Mouse (Mus musculus) liver, embryonic 13.5 days (tissue): ENCODE measurements around the gene Rps21. TPM values are rescaled to one million over a fixed set of nuclear protein-coding genes. Genes with fewer than 3 reads are reported as not detected.

Source experiments
- ATAC-seq: fragments of 200-750 bp; cut with Nextera tagmentation; 2 replicates; pipeline ENCODE4 v1.8.0; 2017; ENCODE audit warnings: low read depth, mild to moderate bottlenecking, moderate number of reproducible peaks, moderate library complexity
- DNase-seq: peaks from one replicate; pipeline ENCODE4 v3.0.0; 2022
- H3K27ac ChIP-seq: fragments of 300-500 bp; sonication (generic); 2 replicates; pipeline ENCODE4 v1.5.1; 2015; ENCODE audit warnings: moderate library complexity, mild to moderate bottlenecking, inconsistent platforms
- H3K27me3 ChIP-seq: fragments of 300-500 bp; sonication (generic); 2 replicates; pipeline ENCODE4 v1.6.1; 2015; ENCODE audit warnings: mild to moderate bottlenecking, inconsistent platforms
- H3K36me3 ChIP-seq: fragments of 300-500 bp; sonication (generic); 2 replicates; pipeline ENCODE4 v1.6.1; 2015; ENCODE audit warnings: mild to moderate bottlenecking, inconsistent platforms
- H3K4me1 ChIP-seq: fragments of 300-500 bp; sonication (generic); replicated peaks from 2 replicates; pipeline ENCODE4 v1.6.1; 2015; ENCODE audit warnings: inconsistent platforms
- H3K4me2 ChIP-seq: fragments of 300-500 bp; sonication (generic); 2 replicates; pipeline ENCODE4 v1.6.1; 2015; ENCODE audit warnings: inconsistent platforms, mild to moderate bottlenecking, moderate library complexity
- H3K4me3 ChIP-seq: fragments of 300-500 bp; sonication (generic); replicated peaks from 2 replicates; pipeline ENCODE4 v1.5.1; 2015; ENCODE audit warnings: mild to moderate bottlenecking, inconsistent platforms
- H3K9ac ChIP-seq: fragments of 300-500 bp; sonication (generic); 2 replicates; pipeline ENCODE4 v1.6.1; 2015; ENCODE audit warnings: mild to moderate bottlenecking, inconsistent platforms
- H3K9me3 ChIP-seq: fragments of 300-500 bp; sonication (generic); replicated peaks from 2 replicates; pipeline ENCODE4 v1.6.1; 2016; ENCODE audit warnings: inconsistent platforms
- WGBS: fragments of 180-500 bp; shearing (Covaris S2); methylation state at CpG from one replicate; pipeline ENCODE4 v1.1.7; 2015; ENCODE audit not compliant: insufficient replicate concordance; 5-methylcytosine and 5-hydroxymethylcytosine counted together
- polyA plus RNA-seq: library from polyadenylated mRNA; unstranded; fragments of >200 nt; fragmentation: Nextera tagmentation; extraction: Ambion mirVana; gene quantifications from 2 replicates; pipeline ENCODE4 v1.2.1, GENCODE M21; 2015

Gene Rps21
- polyA plus RNA-seq, 1 experiment from 2014 or later, result 552 TPM

DNA sequence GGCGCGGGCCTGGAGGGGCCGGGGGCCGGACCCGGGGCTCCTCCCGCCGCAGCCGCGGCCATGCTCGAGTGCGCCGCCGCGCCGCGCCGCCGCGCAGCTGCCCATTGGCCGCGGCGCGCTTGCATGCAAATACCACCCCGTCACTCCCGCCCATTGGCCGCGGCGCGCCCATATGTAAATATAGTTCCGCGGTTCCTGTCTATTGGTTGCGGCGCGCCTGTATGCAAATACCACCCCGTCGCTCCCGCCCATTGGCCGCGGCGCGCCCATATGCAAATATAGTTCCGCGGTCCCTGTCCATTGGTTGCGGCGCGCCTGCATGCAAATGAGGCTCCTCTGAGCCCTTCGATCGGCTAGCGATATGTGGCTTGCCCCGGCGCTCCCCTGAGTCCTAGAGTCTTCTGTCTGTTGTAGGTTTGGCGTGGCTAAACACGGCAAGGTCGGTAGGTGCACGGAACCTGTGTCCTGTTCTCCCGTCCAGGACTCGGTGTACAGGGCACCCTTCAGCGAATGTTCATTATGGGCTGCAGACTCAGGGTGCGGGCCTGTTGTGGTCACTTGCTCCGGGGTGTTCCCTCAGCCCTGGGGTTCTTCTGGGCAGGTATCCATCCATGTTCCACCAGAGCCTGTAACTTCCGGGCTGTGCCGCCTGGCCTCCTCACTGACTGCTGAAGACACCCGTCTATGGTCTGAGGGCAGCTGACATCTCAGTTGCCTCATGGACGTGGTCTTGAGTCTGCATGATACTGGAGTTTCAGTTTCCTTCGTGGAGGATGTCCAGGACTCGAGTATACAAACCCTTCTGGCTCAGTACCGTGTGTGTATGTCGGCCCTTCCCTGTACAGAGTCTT lies 16.4 kb downstream of the Rps21 start, which contains the start of gene Cables2:
Gene Cables2 (minus strand): TSS at position 103 of the 851 bp plus-strand sequence.
- H3K9me3 ChIP-seq, result no peaks in the 10 kb centered on the region
- WGBS, result 4% methylated on average over 68 of the region's 68 CpGs
- DNase-seq (peak; percentile 90), ATAC-seq (peak; percentile 93)
- peaks cover 61% of the 10 kb centered on the region for H3K4me1 ChIP-seq
- H3K4me2 ChIP-seq, result peak within 1 kb of the TSS; percentile 98
- peak within 1 kb of the TSS; percentile 82 for H3K4me3 ChIP-seq
- no peaks in the 10 kb centered on the region for H3K27me3 ChIP-seq
- H3K27ac ChIP-seq, result peak within 1 kb of the TSS; percentile 69
- peaks cover 20% of the 10 kb centered on the region; the same call in 1 of the 2 replicates for H3K36me3 ChIP-seq
- peak within 1 kb of the TSS; percentile 95 for H3K9ac ChIP-seq

DNA sequence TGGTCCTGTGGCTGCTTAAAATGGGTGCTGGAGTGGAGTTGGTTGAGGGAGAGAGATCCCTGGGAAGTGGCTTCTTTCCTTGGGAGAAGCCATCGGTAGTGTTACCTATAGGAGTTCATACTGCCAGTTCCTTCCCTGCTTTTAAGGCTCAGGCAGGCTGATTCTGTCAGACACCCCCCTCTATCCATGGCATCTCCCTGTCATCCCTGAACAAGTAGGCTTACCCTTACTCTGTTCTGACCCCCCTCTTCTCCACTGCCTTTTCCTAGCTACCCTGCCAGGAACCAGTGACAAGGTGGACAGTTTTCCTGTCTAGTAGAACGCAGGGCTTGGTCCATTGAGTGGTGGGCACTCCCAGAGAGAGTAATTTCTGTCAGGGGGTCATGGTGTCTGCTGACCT lies 17.3 kb downstream of the Rps21 start:
- 80% methylated on average over 2 of the region's 2 CpGs for WGBS
- H3K9me3 ChIP-seq, result no peaks in the 10 kb centered on the region
- H3K4me2 ChIP-seq, result peak overlapping the region; percentile 74
- H3K4me3 ChIP-seq, result no peak overlapping the region
- DNase-seq, result no peak
- peaks cover 17% of the 10 kb centered on the region; the same call in 1 of the 2 replicates for H3K36me3 ChIP-seq
- no peaks in the 10 kb centered on the region for H3K27me3 ChIP-seq
- H3K9ac ChIP-seq, result 0 out of 2 replicates have a peak overlapping the region, but pooled peaks have one; percentile 65
- H3K4me1 ChIP-seq, result peaks cover 61% of the 10 kb centered on the region
- no peak for ATAC-seq
- H3K27ac ChIP-seq, result no peak overlapping the region

DNA sequence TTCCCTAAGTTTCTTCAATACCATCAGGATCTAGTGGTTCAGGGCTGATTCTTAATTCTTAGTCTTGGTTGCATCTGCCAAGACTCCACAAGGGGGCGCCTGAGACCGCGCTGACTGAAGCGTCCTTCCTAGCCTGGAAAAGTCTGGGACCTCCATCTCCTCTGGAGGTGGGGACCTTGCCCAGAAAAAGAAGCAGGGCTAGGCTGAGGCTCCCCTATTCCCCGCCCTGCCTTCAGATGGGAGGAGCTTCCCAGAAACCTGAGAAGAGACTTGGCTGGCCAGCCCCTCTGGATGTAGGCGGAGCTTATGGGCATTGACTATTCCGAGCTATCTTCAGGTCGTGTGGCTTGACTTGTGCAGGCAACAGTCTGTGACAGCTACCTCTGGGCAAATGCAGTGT lies 18.7 kb downstream of the Rps21 start:
- H3K4me2 ChIP-seq, result peak overlapping the region; percentile 61
- no peaks in the 10 kb centered on the region for H3K9me3 ChIP-seq
- peaks cover 56% of the 10 kb centered on the region for H3K4me1 ChIP-seq
- peak; percentile 67 for DNase-seq
- H3K27me3 ChIP-seq, result no peaks in the 10 kb centered on the region
- no peak for ATAC-seq
- peak overlapping the region; percentile 49; the same call in 1 of the 2 replicates for H3K9ac ChIP-seq
- 1% methylated on average over 8 of the region's 8 CpGs for WGBS
- H3K36me3 ChIP-seq, result peaks cover 4% of the 10 kb centered on the region; the same call in 1 of the 2 replicates
- H3K27ac ChIP-seq, result no peak overlapping the region
- peak overlapping the region; percentile 10 for H3K4me3 ChIP-seq

DNA sequence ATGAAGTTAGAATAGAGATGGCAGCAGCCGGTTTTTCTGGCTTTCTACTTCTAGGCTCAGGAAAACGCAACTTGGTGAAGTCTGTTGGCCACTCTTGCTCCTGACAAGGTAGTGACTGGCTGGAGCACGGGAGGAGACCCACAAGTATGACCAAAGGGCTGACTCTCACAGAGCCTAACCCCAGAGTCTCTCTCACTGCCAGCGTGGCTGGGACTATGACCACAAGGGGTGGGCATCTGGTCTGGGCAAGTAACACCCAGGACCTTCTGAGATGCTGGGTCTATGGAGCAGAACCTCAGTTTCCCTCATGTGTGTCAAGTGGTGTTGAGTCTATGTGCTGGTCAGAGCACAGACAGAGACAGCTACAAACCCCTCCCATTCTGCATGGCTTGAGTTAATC lies 19.2 kb downstream of the Rps21 start:
- WGBS, result 23% methylated on average over 4 of the region's 4 CpGs
- Histone ChIP-seq H3K27me3 (no peaks in the 10 kb centered on the region), H3K36me3 (no peaks in the 10 kb centered on the region), H3K27ac (peak overlapping the region; percentile 23; the same call in 1 of the 2 replicates), H3K9ac (peak overlapping the region; percentile 49; the same call in 1 of the 2 replicates), H3K4me2 (peak overlapping the region; percentile 61), H3K4me3 (peak overlapping the region; percentile 22), H3K4me1 (peaks cover 50% of the 10 kb centered on the region), H3K9me3 (no peaks in the 10 kb centered on the region)
- DNase-seq (no peak), ATAC-seq (no peak)

DNA sequence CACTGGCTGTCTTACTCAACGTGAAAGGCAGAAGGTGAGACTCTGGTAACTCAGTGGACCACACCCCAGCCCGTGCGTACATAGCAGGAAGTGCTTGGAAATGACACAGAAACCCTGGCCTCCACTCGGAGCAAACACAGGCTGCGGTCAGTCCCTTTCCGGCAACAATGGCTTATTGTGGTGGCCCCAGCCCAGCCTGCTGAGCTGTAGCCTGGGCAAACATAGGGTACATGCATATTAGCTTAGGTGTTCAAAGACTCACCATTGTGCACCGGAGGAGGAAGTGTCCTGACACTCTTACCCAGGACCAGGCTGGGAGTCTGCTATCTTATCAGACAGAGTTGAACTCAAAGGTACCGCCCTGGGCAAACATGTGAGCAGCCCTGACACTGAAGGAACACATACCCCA lies 19.7 kb downstream of the Rps21 start:
- no peaks in the 10 kb centered on the region for H3K27me3 ChIP-seq
- peak overlapping the region; percentile 22; the same call in 1 of the 2 replicates for H3K4me3 ChIP-seq
- 0 out of 2 replicates have a peak overlapping the region, but pooled peaks have one; percentile 40 for H3K9ac ChIP-seq
- H3K36me3 ChIP-seq, result no peaks in the 10 kb centered on the region
- no peak overlapping the region for H3K27ac ChIP-seq
- DNase-seq (peak; percentile 22), ATAC-seq (no peak)
- H3K4me2 ChIP-seq, result peak overlapping the region; percentile 61
- H3K9me3 ChIP-seq, result no peaks in the 10 kb centered on the region
- peaks cover 46% of the 10 kb centered on the region for H3K4me1 ChIP-seq
- WGBS, result 11% methylated on average over 8 of the region's 8 CpGs

DNA sequence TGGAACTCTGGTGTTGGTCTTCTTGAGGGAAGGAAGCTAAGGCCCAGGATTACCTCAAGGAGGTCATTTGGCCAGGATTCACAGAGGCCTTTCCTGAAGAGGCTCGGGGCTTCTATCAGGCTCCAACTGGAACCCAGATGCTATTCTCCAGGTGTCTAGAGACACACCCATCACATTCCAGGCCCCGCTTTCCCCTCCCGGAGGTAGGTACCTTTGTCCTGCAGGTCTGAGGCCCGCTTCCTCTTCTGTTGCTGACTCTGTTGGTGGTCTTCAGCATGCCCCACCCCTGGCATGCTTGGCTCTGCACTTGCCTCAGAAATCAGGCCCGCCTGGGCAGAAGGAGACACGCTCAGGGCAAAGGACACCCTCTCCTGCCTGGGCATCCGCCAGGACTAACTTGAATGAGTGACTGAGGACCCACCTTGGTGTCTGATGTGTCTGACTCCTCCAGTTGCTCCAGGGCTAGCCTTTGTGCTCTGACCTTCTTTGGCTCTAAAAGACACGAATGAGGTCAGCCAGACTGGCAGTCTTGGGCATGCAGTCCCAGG lies 20.7 kb downstream of the Rps21 start:
- no peak overlapping the region for H3K9ac ChIP-seq
- no peaks in the 10 kb centered on the region for H3K27me3 ChIP-seq
- DNase-seq, result no peak
- 70% methylated on average over 8 of the region's 8 CpGs for WGBS
- no peak overlapping the region for H3K4me3 ChIP-seq
- no peak overlapping the region for H3K27ac ChIP-seq
- H3K4me1 ChIP-seq, result peaks cover 36% of the 10 kb centered on the region
- H3K36me3 ChIP-seq, result no peaks in the 10 kb centered on the region
- no peak overlapping the region for H3K4me2 ChIP-seq
- no peak for ATAC-seq
- H3K9me3 ChIP-seq, result no peaks in the 10 kb centered on the region

DNA sequence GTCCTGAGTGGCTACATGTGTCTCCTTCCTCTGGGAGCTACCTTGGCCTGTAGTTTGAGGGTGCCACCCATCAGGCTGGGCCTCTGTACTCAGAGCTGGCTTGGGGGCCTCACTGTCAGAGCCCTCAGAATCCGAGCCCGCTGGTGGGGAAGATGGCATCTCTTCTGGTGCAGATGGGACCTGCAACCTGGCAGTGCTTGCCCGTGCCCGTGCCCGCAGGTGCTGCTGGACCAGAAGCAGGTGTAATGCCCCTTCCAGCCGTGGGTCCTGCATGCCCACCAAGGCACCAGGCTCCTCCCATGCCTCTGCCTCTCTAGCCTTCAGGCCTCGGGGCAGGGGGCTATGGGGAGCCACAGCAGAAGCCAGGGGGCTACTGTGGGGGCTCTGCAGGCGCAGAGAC lies 22.1 kb downstream of the Rps21 start:
- peaks cover 27% of the 10 kb centered on the region for H3K4me1 ChIP-seq
- H3K4me3 ChIP-seq, result no peak overlapping the region
- no peak for ATAC-seq
- H3K4me2 ChIP-seq, result no peak overlapping the region
- H3K27me3 ChIP-seq, result no peaks in the 10 kb centered on the region
- H3K27ac ChIP-seq, result no peak overlapping the region
- H3K9me3 ChIP-seq, result no peaks in the 10 kb centered on the region
- WGBS, result 69% methylated on average over 8 of the region's 8 CpGs
- H3K36me3 ChIP-seq, result no peaks in the 10 kb centered on the region
- no peak overlapping the region for H3K9ac ChIP-seq
- DNase-seq, result no peak

DNA sequence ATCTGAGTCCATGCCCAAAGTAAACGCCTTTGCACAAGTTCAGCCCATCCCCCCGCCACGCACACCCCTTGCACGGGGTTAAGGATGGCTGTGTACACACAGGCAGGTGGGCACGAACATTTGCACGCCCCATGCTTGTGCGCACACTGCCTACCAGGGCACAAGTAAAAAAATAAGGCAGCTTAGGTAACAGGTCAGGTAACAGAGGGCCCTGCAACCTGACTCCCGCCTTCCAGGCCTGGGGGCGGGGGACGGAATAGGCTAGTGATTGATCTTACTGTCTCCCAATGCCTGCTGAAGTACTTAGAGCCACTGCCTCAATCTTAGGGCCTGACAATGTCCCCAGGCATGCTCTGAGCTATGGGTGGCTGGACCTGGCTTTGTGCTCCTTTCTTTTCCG lies 31.8 kb downstream of the Rps21 start:
- no peak overlapping the region for H3K9ac ChIP-seq
- no peak overlapping the region for H3K4me2 ChIP-seq
- H3K4me3 ChIP-seq, result no peak overlapping the region
- DNase-seq (no peak), ATAC-seq (no peak)
- peaks cover 8% of the 10 kb centered on the region for H3K4me1 ChIP-seq
- H3K36me3 ChIP-seq, result no peaks in the 10 kb centered on the region
- H3K27me3 ChIP-seq, result 0 out of 2 replicates have a peak, but pooled peaks cover 4% of the 10 kb centered on the region
- no peak overlapping the region for H3K27ac ChIP-seq
- WGBS, result 53% methylated on average over 11 of the region's 11 CpGs
- no peaks in the 10 kb centered on the region for H3K9me3 ChIP-seq

DNA sequence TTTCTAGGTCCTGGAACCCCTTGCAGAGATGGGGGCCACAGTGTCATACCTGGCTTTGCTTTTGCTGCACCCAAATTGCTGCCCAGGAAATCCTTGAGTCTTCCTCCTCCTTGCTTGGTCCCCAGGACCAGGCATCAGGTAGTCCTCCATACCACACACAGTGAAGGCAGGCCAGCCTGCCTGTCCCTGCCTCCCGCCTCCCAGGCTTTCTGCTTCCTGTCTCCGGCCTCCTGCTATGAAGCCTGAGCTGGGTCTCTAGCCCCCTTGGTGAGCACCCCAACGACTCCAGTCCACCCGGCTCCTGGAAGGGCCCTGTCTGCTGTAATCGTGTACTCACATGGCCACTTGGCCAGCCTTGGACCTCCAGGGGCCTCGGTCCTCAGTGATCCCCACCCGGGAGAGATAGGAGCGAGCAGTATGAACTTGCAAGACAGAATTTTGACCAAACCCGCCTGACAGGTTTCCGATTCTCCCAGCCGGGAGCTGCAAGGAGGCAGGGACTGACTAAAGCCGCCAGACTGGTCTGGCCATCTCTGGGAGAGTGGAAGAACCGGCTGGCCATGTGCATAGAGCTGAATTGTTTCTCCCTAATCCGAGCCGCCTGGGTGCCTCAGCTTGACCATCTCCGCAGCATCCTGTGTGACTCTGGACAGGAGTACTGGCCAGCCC lies 32.4 kb downstream of the Rps21 start, which contains the start of gene Rbbp8nl:
Gene Rbbp8nl (minus strand): TSS at position 440 of the 669 bp plus-strand sequence.
- DNase-seq (no peak), ATAC-seq (no peak)
- 45% methylated on average over 16 of the region's 16 CpGs for WGBS
- Histone ChIP-seq H3K4me3 (no peak within 1 kb of the TSS), H3K4me1 (peaks cover 8% of the 10 kb centered on the region), H3K4me2 (no peak within 1 kb of the TSS), H3K27me3 (0 out of 2 replicates have a peak, but pooled peaks cover 4% of the 10 kb centered on the region), H3K36me3 (no peaks in the 10 kb centered on the region), H3K27ac (no peak within 1 kb of the TSS), H3K9ac (no peak within 1 kb of the TSS), H3K9me3 (no peaks in the 10 kb centered on the region)

DNA sequence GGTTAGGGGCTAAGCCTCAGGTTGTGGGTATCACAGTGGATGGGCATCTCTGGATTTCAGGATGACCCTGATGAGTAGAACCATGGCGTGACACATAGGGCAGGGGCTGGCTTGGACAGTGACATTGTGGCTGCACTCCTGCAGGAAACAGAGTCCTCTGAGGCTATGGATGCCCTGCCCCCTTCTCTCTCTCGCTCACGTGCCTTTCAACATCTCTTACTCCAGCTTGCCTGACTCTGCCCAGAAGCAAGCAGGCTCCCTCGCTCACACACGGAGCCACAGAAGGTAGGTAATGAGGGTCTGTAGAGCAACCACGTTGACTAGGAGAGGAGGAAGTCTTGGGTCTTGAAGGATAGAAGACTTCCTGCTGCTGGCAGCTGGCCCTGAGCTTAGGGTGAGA lies 33.3 kb downstream of the Rps21 start:
- H3K4me3 ChIP-seq, result no peak overlapping the region
- no peak overlapping the region for H3K27ac ChIP-seq
- no peak overlapping the region for H3K9ac ChIP-seq
- ATAC-seq (no peak), DNase-seq (no peak)
- 23% methylated on average over 6 of the region's 6 CpGs for WGBS
- 0 out of 2 replicates have a peak, but pooled peaks cover 4% of the 10 kb centered on the region for H3K27me3 ChIP-seq
- H3K36me3 ChIP-seq, result no peaks in the 10 kb centered on the region
- H3K4me2 ChIP-seq, result no peak overlapping the region
- H3K4me1 ChIP-seq, result peaks cover 8% of the 10 kb centered on the region
- H3K9me3 ChIP-seq, result no peaks in the 10 kb centered on the region

DNA sequence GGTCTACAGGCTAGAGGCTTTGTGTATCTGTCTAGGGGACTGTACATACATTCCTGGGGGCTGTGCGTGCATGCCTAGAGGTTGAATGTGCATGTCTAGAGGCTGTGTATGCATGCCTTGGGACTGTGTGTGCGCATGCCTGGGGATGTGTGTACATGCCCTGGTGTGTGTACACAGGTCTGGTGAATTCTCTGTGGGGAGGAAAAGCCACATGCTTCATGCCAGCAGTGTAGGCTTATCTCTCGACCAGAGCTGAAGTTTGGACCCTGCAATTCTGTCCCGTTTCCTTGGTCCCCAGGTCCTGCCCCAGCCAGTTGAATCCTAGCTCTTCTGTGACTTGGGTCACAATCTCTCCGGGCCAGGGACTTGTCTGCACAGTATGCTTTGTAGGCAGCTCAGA lies 34.4 kb downstream of the Rps21 start:
- H3K9me3 ChIP-seq, result no peaks in the 10 kb centered on the region
- H3K4me3 ChIP-seq, result no peak overlapping the region
- H3K27me3 ChIP-seq, result no peaks in the 10 kb centered on the region
- no peaks in the 10 kb centered on the region for H3K36me3 ChIP-seq
- no peak overlapping the region for H3K4me2 ChIP-seq
- 55% methylated on average over 5 of the region's 5 CpGs for WGBS
- peak; percentile 28; the same call in 1 of the 2 replicates for ATAC-seq
- no peak overlapping the region for H3K27ac ChIP-seq
- H3K4me1 ChIP-seq, result peaks cover 8% of the 10 kb centered on the region
- no peak for DNase-seq
- H3K9ac ChIP-seq, result no peak overlapping the region
